Mouse (Mus musculus) forebrain, postnatal 0 days (tissue): ENCODE results near the gene Snca. TPM values are rescaled to one million over a fixed set of nuclear protein-coding genes. Genes with fewer than 3 reads are reported as not detected.

Experiments
- ATAC-seq: fragments of 200-750 bp; cut with Nextera tagmentation; 2 replicates; pipeline ENCODE4 v1.8.0; 2017; ENCODE audit warnings: mild to moderate bottlenecking, moderate library complexity
- DNase-seq: peaks from one replicate; pipeline ENCODE4 v3.0.0-alpha.2; 2015
- H3K27ac ChIP-seq: fragments of 300-500 bp; sonication (generic); 2 replicates; pipeline ENCODE4 v1.5.1; 2014; ENCODE audit warnings: low read depth, mild to moderate bottlenecking, antibody characterized with exemption, low read length, moderate library complexity, mixed read lengths
- H3K27me3 ChIP-seq: fragments of 300-500 bp; sonication (generic); 2 replicates; pipeline ENCODE4 v1.6.1; 2014; ENCODE audit warnings: mild to moderate bottlenecking, low read length, mixed read lengths; ENCODE audit not compliant: insufficient read depth
- H3K36me3 ChIP-seq: fragments of 300-500 bp; sonication (generic); 2 replicates; pipeline ENCODE4 v1.6.1; 2014; ENCODE audit warnings: mild to moderate bottlenecking, moderate library complexity; ENCODE audit not compliant: insufficient read depth
- H3K4me1 ChIP-seq: fragments of 300-500 bp; sonication (generic); 2 replicates; pipeline ENCODE4 v1.6.1; 2014; ENCODE audit warnings: antibody characterized with exemption; ENCODE audit not compliant: insufficient read depth
- H3K4me2 ChIP-seq: fragments of 300-500 bp; sonication (generic); 2 replicates; pipeline ENCODE4 v1.6.1; 2014; ENCODE audit warnings: low read depth, mild to moderate bottlenecking, moderate library complexity
- H3K4me3 ChIP-seq: fragments of 300-500 bp; sonication (generic); 2 replicates; pipeline ENCODE4 v1.5.1; 2014; ENCODE audit warnings: low read depth, low read length, mixed read lengths
- H3K9ac ChIP-seq: fragments of 300-500 bp; sonication (generic); 2 replicates; pipeline ENCODE4 v1.6.1; 2014; ENCODE audit warnings: mild to moderate bottlenecking
- H3K9me3 ChIP-seq: fragments of 300-500 bp; sonication (generic); 2 replicates; pipeline ENCODE4 v1.6.1; 2016; ENCODE audit warnings: low read length
- CTCF ChIP-seq: sonication (generic); IDR thresholded peaks from 2 replicates; pipeline ENCODE4 v1.5.1; 2016; ENCODE audit warnings: antibody characterized with exemption, control low read depth, low read depth
- WGBS: fragments of 180-500 bp; shearing (Covaris S2); extraction: QIAGEN DNeasy Blood & Tissue Kit; methylation state at CpG from one replicate; pipeline ENCODE4 v1.1.7; 2014; 5-methylcytosine and 5-hydroxymethylcytosine counted together
- polyA plus RNA-seq: library from polyadenylated mRNA; unstranded; fragments of >200 nt; fragmentation: Nextera tagmentation; extraction: Ambion mirVana; gene quantifications from 2 replicates; pipeline ENCODE4 v1.2.1, GENCODE M21; 2015
- total RNA-seq: library from RNA; depleted of rRNA; stranded (reverse); fragments of >200 nt; gene quantifications from 2 replicates; pipeline ENCODE4 v1.2.3, GENCODE M21; 2014

The Snca gene
- total and polyA plus RNA-seq, 2 experiments from 2014 or later = 244 to 490 TPM

GRCm38 (mm10) chr6:60819272-60819671 lies 10.4 kb downstream of the Snca start:
- Histone ChIP-seq H3K4me2 (no peak overlapping the region), H3K27ac (no peak overlapping the region), H3K4me3 (no peak overlapping the region), H3K9ac (no peak overlapping the region), H3K4me1 (no peaks in the 10 kb centered on the region), H3K9me3 (no peaks in the 10 kb centered on the region), H3K36me3 (no peaks in the 10 kb centered on the region), H3K27me3 (no peaks in the 10 kb centered on the region)
- DNase-seq (no peak), ATAC-seq (no peak)
- WGBS = 96% methylated on average over 1 of the region's 1 CpGs
- no peak for TF ChIP-seq CTCF

- Histone ChIP-seq H3K9me3 (no peaks in the 10 kb centered on the region), H3K27me3 (no peaks in the 10 kb centered on the region), H3K4me2 (no peak overlapping the region), H3K4me1 (no peaks in the 10 kb centered on the region), H3K36me3 (no peaks in the 10 kb centered on the region), H3K4me3 (no peak overlapping the region), H3K27ac (no peak overlapping the region), H3K9ac (no peak overlapping the region)
- ATAC-seq (no peak), DNase-seq (no peak)
- 80% methylated on average over 3 of the region's 3 CpGs for WGBS
- TF ChIP-seq CTCF = no peak
Observed at GRCm38 (mm10) chr6:60813516-60813915, 16.1 kb downstream of the Snca start.

GRCm38 (mm10) chr6:60798266-60798665 lies 31.4 kb downstream of the Snca start:
- DNase-seq (peak; percentile 29), ATAC-seq (no peak; the same call in 1 of the 2 replicates)
- no peaks in the 10 kb centered on the region for H3K4me1 ChIP-seq
- H3K27ac ChIP-seq = no peak overlapping the region
- H3K4me2 ChIP-seq = no peak overlapping the region
- no peaks in the 10 kb centered on the region for H3K36me3 ChIP-seq
- TF ChIP-seq CTCF = no peak
- WGBS = 87% methylated on average over 1 of the region's 1 CpGs
- H3K9me3 ChIP-seq = no peaks in the 10 kb centered on the region
- H3K9ac ChIP-seq = no peak overlapping the region
- no peak overlapping the region for H3K4me3 ChIP-seq
- H3K27me3 ChIP-seq = no peaks in the 10 kb centered on the region

- H3K36me3 ChIP-seq = no peaks in the 10 kb centered on the region; the same call in 1 of the 2 replicates
- no peak overlapping the region for H3K4me3 ChIP-seq
- TF ChIP-seq CTCF = no peak
- H3K9me3 ChIP-seq = no peaks in the 10 kb centered on the region
- H3K4me1 ChIP-seq = no peaks in the 10 kb centered on the region
- DNase-seq (no peak), ATAC-seq (no peak)
- no peak overlapping the region for H3K4me2 ChIP-seq
- H3K27me3 ChIP-seq = no peaks in the 10 kb centered on the region
- no peak overlapping the region for H3K27ac ChIP-seq
- WGBS = 91% methylated on average over 3 of the region's 3 CpGs
- H3K9ac ChIP-seq = no peak overlapping the region
Observed at GRCm38 (mm10) chr6:60793659-60794365, 35.8 kb downstream of the Snca start.

GRCm38 (mm10) chr6:60786955-60787354 lies 42.7 kb downstream of the Snca start:
- ATAC-seq = no peak
- Histone ChIP-seq H3K36me3 (no peaks in the 10 kb centered on the region; the same call in 1 of the 2 replicates), H3K4me1 (no peaks in the 10 kb centered on the region), H3K4me3 (no peak overlapping the region), H3K27me3 (no peaks in the 10 kb centered on the region), H3K9me3 (no peaks in the 10 kb centered on the region), H3K9ac (no peak overlapping the region), H3K27ac (no peak overlapping the region), H3K4me2 (no peak overlapping the region)
- no peak for DNase-seq
- TF ChIP-seq CTCF = no peak
- WGBS = 67% methylated on average over 1 of the region's 1 CpGs

GRCm38 (mm10) chr6:60771899-60772298 lies 57.8 kb downstream of the Snca start:
- TF ChIP-seq CTCF = no peak
- no peak overlapping the region for H3K4me2 ChIP-seq
- H3K4me3 ChIP-seq = no peak overlapping the region
- no peaks in the 10 kb centered on the region for H3K27me3 ChIP-seq
- peak; percentile 43 for DNase-seq
- ATAC-seq = no peak
- no peak overlapping the region for H3K9ac ChIP-seq
- H3K36me3 ChIP-seq = no peaks in the 10 kb centered on the region
- no peak overlapping the region for H3K27ac ChIP-seq
- 41% methylated on average over 1 of the region's 1 CpGs for WGBS
- no peaks in the 10 kb centered on the region for H3K4me1 ChIP-seq
- no peaks in the 10 kb centered on the region for H3K9me3 ChIP-seq

GRCm38 (mm10) chr6:60765696-60766095 lies 64.0 kb downstream of the Snca start:
- Histone ChIP-seq H3K27me3 (no peaks in the 10 kb centered on the region), H3K9me3 (no peaks in the 10 kb centered on the region), H3K4me1 (no peaks in the 10 kb centered on the region), H3K4me2 (no peak overlapping the region), H3K27ac (no peak overlapping the region), H3K9ac (no peak overlapping the region), H3K36me3 (no peaks in the 10 kb centered on the region), H3K4me3 (no peak overlapping the region)
- no peak for ATAC-seq
- TF ChIP-seq CTCF = no peak
- DNase-seq = no peak
- 83% methylated on average over 3 of the region's 3 CpGs for WGBS
